Mouse (Mus musculus): ENCODE results near the gene Wscd1.

DNA sequence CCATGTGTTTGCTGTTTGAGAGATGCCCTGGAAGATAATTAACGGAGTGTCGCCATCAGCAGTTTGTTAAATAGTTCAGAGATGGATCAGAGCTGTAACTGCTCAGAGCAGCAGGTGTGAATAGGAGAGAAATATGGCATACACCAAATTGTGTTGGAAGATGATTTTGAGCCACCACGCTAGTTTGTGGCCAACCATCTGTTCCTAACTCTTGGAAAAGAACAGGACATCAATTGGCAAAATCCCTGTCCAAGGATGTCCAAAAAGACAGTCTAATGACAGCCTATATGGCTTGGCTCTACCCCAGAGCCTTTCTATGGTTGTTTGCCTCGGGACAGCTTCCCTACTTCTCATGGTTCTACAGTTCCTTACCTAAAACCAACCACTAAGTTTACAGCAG, 49.5 kb downstream of the Wscd1 start:
- TF ChIP-seq CTCF (IDR thresholded peaks at IDR 0.05; ENCODE audit: extremely low read depth, insufficient read length, insufficient replicate concordance, low read depth, low read length) (no peak), POLR2A (IDR thresholded peaks at IDR 0.05; ENCODE audit: low read depth, low read length) (no peak)
